Mouse (Mus musculus) limb, embryonic 12.5 days (tissue): ENCODE results near the gene Mfsd6l. TPM values are rescaled to one million over a fixed set of nuclear protein-coding genes. Genes with fewer than 3 reads are reported as not detected.
A peak's percentile ranks its signal among the peaks of the same experiment; 100 is the strongest.

Source experiments
- ATAC-seq: fragments of 200-750 bp; cut with Nextera tagmentation; 2 replicates; pipeline ENCODE4 v1.8.0; 2017; ENCODE audit warnings: low read depth, moderate TSS enrichment; ENCODE audit not compliant: insufficient number of reproducible peaks, insufficient read depth, low FRiP score, low TSS enrichment
- H3K27ac ChIP-seq: fragments of 300-500 bp; sonication (generic); 2 replicates; pipeline ENCODE4 v1.5.1; 2016; ENCODE audit warnings: mild to moderate bottlenecking, moderate library complexity
- H3K27me3 ChIP-seq: fragments of 300-500 bp; sonication (generic); 2 replicates; pipeline ENCODE4 v1.6.1; 2016; ENCODE audit warnings: mild to moderate bottlenecking, moderate library complexity
- H3K36me3 ChIP-seq: fragments of 300-500 bp; sonication (generic); 2 replicates; pipeline ENCODE4 v1.6.1; 2016; ENCODE audit warnings: mild to moderate bottlenecking, moderate library complexity
- H3K4me1 ChIP-seq: fragments of 300-500 bp; sonication (generic); replicated peaks from 2 replicates; pipeline ENCODE4 v1.6.1; 2016
- H3K4me2 ChIP-seq: fragments of 300-500 bp; sonication (generic); 2 replicates; pipeline ENCODE4 v1.6.1; 2016; ENCODE audit warnings: mild to moderate bottlenecking, moderate library complexity
- H3K4me3 ChIP-seq: fragments of 300-500 bp; sonication (generic); replicated peaks from 2 replicates; pipeline ENCODE4 v1.5.1; 2016; ENCODE audit warnings: mild to moderate bottlenecking
- H3K9ac ChIP-seq: fragments of 300-500 bp; sonication (generic); replicated peaks from 2 replicates; pipeline ENCODE4 v1.6.1; 2016; ENCODE audit warnings: mild to moderate bottlenecking, moderate library complexity
- H3K9me3 ChIP-seq: fragments of 300-500 bp; sonication (generic); 2 replicates; pipeline ENCODE4 v1.6.1; 2016; ENCODE audit warnings: mild to moderate bottlenecking, moderate library complexity
- WGBS: fragments of 180-500 bp; shearing (Covaris S2); methylation state at CpG from one replicate; pipeline ENCODE4 v1.1.7; 2016; 5-methylcytosine and 5-hydroxymethylcytosine counted together
- polyA plus RNA-seq: library from polyadenylated mRNA; unstranded; fragments of >200 nt; fragmentation: Nextera tagmentation; extraction: Ambion mirVana; gene quantifications from 2 replicates; pipeline ENCODE4 v1.2.1, GENCODE M21; 2016

Gene Mfsd6l
- polyA plus RNA-seq, 1 experiment from 2014 or later: not detected

DNA sequence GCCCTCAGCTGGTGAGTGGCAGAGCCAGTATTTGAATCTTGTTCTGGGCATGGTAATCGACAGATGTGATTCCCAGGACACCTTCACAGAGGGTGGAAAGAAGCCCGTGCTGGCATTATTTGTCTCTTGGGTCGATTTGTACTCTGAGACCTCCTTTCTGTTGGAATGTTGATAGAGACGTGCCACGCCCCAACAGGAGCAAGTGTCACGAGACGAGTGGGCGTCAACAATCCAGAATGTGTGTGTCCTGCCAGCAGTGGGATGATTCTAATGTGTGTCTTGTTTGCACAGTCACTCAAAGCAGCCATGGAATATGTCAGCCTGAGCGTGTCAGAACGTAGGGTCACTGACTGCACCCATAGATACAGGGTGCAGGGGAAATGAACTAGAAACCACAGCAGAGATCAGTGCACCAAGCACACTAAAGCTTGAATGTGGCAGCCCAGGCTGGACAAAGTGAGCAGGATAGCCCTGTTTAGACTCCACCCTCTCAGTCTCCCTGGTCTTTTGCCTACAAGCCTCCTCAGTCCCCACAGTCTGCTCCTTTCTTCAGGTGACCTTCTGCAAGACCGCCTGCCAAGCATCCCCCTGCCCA, 23.9 kb upstream of the Mfsd6l start:
- H3K4me1 ChIP-seq: 0 out of 2 replicates have a peak, but pooled peaks cover 3% of the 10 kb centered on the region
- WGBS: 81% methylated on average over 11 of the region's 11 CpGs
- H3K9me3 ChIP-seq: no peaks in the 10 kb centered on the region
- ATAC-seq: no peak
- H3K9ac ChIP-seq: no peak overlapping the region
- peaks cover 21% of the 10 kb centered on the region for H3K27me3 ChIP-seq
- H3K27ac ChIP-seq: no peak overlapping the region
- no peak overlapping the region for H3K4me2 ChIP-seq
- no peak overlapping the region for H3K4me3 ChIP-seq
- no peaks in the 10 kb centered on the region for H3K36me3 ChIP-seq

- no peaks in the 10 kb centered on the region for H3K9me3 ChIP-seq
- H3K27ac ChIP-seq: no peak overlapping the region
- H3K4me3 ChIP-seq: no peak overlapping the region
- H3K4me2 ChIP-seq: no peak overlapping the region
- H3K9ac ChIP-seq: no peak overlapping the region
- 0 out of 2 replicates have a peak, but pooled peaks cover 3% of the 10 kb centered on the region for H3K4me1 ChIP-seq
- H3K36me3 ChIP-seq: no peaks in the 10 kb centered on the region
- no peak for ATAC-seq
- WGBS: 80% methylated on average over 5 of the region's 5 CpGs
- peaks cover 21% of the 10 kb centered on the region for H3K27me3 ChIP-seq
These were observed 23.2 kb upstream of the Mfsd6l start for GRCm38 (mm10) chr11:68532773-68533172.

DNA sequence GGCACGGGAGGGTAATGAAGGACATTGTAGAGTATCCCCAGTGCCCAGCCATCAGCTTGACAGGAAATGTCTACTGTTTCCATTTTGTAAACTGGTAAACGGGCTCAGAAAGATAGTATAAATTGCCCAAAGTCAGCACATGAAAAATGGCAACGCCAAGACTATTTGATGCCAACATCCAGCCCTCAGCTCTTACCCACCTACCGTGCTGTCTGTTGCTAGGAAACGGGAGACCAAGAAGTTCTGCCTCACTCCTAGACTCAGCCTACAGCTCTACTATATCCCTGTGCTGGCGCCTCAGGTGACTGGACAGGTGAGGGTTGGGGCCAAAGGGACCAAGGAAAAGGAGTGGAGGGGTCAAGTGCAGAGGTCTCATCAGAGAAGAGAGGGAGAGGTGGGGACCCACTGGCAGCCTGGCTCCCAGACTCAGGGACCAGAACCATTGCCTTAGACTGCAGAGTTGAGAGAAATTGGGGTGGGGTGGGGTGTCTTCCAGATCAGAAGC, 22.0 kb upstream of the Mfsd6l start:
- H3K4me3 ChIP-seq: no peak overlapping the region

DNA sequence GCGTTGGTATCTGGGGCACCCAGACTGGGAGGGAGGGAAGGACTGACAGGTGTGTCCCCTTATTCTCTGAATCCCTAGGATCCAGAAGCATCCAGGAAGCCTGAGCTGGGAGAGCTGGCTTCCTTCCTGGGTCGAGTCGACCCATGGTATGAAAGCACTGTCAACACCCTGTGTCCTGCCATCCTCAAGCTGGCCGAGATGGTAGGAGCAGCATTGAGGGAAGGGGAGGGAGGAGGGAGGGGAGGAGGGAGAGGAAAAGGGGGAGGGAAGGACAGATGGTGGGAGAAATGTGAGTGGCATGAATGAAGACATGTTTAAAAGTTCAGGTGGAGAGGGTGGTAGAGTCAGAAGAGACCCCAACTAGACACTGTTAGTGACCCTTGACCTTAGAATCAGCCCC, 20.0 kb upstream of the Mfsd6l start:
- WGBS: 75% methylated on average over 4 of the region's 4 CpGs
- no peak overlapping the region for H3K4me2 ChIP-seq
- no peak for ATAC-seq

More for the DNA sequence above, 22.0 kb upstream of the Mfsd6l start:
- Histone ChIP-seq H3K4me2 (no peak overlapping the region), H3K9me3 (no peaks in the 10 kb centered on the region), H3K4me1 (0 out of 2 replicates have a peak, but pooled peaks cover 3% of the 10 kb centered on the region), H3K9ac (no peak overlapping the region), H3K27me3 (peaks cover 14% of the 10 kb centered on the region), H3K27ac (no peak overlapping the region), H3K36me3 (no peaks in the 10 kb centered on the region)
- WGBS: 88% methylated on average over 6 of the region's 6 CpGs
- ATAC-seq: no peak

DNA sequence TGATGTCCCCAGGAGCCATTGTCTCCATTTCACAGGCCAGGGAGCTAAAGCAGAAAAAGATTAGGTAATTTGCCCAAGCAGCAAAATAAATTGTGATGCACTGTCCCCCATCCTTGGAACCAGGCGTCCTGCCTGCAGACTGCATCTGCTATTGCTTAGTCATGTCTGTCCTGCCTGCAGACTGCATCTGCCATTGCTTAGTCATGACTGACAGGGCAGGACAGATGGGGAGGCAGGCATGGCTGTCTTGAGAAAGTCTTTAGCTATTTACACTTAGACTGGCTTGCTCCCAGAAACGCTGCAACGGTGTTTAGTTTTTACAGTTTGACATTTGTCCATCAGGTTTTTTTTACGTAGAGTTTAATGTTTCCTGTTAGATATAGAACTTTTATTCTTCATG, 19.5 kb upstream of the Mfsd6l start:
- no peaks in the 10 kb centered on the region for H3K9me3 ChIP-seq
- no peak for ATAC-seq
- H3K36me3 ChIP-seq: no peaks in the 10 kb centered on the region
- 43% methylated on average over 4 of the region's 4 CpGs for WGBS
- H3K4me3 ChIP-seq: no peak overlapping the region
- H3K4me1 ChIP-seq: 0 out of 2 replicates have a peak, but pooled peaks cover 1% of the 10 kb centered on the region
- H3K9ac ChIP-seq: no peak overlapping the region
- no peak overlapping the region for H3K4me2 ChIP-seq
- no peak overlapping the region for H3K27ac ChIP-seq
- H3K27me3 ChIP-seq: peaks cover 2% of the 10 kb centered on the region; the same call in 1 of the 2 replicates

More for the DNA sequence above, 20.0 kb upstream of the Mfsd6l start:
- Histone ChIP-seq H3K36me3 (no peaks in the 10 kb centered on the region), H3K4me1 (0 out of 2 replicates have a peak, but pooled peaks cover 3% of the 10 kb centered on the region), H3K4me3 (no peak overlapping the region), H3K27me3 (peaks cover 2% of the 10 kb centered on the region; the same call in 1 of the 2 replicates), H3K9ac (no peak overlapping the region), H3K9me3 (no peaks in the 10 kb centered on the region), H3K27ac (no peak overlapping the region)

DNA sequence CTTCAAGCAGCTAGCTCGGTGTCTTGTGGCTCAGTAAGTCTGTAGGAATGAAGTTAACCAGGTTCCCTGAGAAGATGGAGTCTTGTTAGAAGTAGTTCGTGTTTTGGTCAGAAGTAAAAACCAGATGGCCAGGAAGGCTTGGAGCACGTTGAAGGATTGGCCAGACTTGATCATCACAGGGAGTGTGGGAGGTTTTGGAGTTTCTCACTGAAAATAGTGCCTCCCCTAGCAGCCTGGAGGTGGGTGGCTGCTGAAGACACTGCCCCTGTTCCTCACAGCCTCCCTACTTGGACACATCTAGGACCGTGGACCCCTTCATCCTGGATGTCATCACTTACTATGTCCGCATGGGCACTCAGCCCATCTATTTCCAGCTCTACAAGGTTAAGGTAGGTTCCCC, 16.4 kb upstream of the Mfsd6l start:
- H3K27me3 ChIP-seq: 0 out of 2 replicates have a peak, but pooled peaks cover 6% of the 10 kb centered on the region
- H3K27ac ChIP-seq: no peak overlapping the region
- no peaks in the 10 kb centered on the region for H3K4me1 ChIP-seq
- no peaks in the 10 kb centered on the region for H3K9me3 ChIP-seq
- H3K4me2 ChIP-seq: no peak overlapping the region
- no peak overlapping the region for H3K4me3 ChIP-seq
- H3K9ac ChIP-seq: no peak overlapping the region
- H3K36me3 ChIP-seq: no peaks in the 10 kb centered on the region
- WGBS: 63% methylated on average over 5 of the region's 5 CpGs
- no peak for ATAC-seq

DNA sequence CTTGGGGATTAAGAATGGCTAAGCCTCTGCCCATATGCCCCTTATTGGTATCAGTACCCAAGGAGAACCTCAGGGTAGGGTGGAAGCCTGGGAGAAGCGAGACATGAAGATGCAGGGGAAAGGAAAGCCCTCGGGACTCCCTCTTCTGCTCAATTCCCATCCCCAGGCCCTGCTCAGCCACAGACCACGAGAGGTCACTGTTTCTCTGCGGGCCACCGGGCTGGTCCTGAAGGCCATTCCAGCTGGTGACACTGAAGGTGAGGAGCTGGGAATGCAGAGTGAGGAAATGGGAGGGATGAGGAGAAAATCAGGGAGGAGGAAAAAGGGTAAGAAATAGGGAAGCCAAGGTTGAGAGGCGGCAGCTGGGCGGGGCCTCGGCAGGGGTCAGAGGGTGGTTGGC, 11.4 kb upstream of the Mfsd6l start:
- Histone ChIP-seq H3K27ac (no peak overlapping the region), H3K4me3 (no peak overlapping the region), H3K27me3 (peaks cover 12% of the 10 kb centered on the region), H3K36me3 (no peaks in the 10 kb centered on the region), H3K4me2 (0 out of 2 replicates have a peak overlapping the region, but pooled peaks have one; percentile 4), H3K9me3 (no peaks in the 10 kb centered on the region), H3K4me1 (peaks cover 10% of the 10 kb centered on the region; the same call in 1 of the 2 replicates), H3K9ac (no peak overlapping the region)
- ATAC-seq: no peak
- 4% methylated on average over 8 of the region's 8 CpGs for WGBS

DNA sequence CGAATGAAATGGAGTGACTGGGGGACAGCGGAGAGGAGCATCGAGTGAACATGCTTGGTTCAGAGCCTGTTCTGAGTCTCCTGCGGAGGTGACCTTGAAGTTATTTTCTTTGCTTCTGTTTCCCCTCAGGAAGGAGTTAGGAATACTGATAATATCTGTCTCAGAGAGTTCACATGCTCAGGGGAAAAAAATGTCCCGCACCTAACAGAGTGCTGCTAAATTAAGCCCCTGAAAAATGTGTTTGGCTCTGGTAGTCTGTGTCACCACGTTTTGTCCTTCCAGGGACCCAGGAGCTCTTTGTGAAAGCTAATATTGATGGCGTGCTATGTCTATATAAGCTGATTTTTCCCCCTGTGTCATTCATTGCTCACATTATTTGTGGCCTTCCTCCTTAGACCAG, 10.8 kb upstream of the Mfsd6l start:
- ATAC-seq: no peak
- peaks cover 10% of the 10 kb centered on the region; the same call in 1 of the 2 replicates for H3K4me1 ChIP-seq
- H3K4me3 ChIP-seq: no peak overlapping the region
- no peak overlapping the region for H3K9ac ChIP-seq
- 62% methylated on average over 7 of the region's 7 CpGs for WGBS
- no peak overlapping the region for H3K27ac ChIP-seq
- no peaks in the 10 kb centered on the region for H3K36me3 ChIP-seq
- no peaks in the 10 kb centered on the region for H3K9me3 ChIP-seq
- H3K27me3 ChIP-seq: peaks cover 12% of the 10 kb centered on the region
- no peak overlapping the region for H3K4me2 ChIP-seq

GRCm38 (mm10) chr11:68545682-68546222, 10.2 kb upstream of the Mfsd6l start:
- ATAC-seq: no peak
- Histone ChIP-seq H3K36me3 (no peaks in the 10 kb centered on the region), H3K4me2 (no peak overlapping the region), H3K9me3 (no peaks in the 10 kb centered on the region), H3K4me3 (no peak overlapping the region), H3K27me3 (peaks cover 12% of the 10 kb centered on the region), H3K4me1 (peaks cover 10% of the 10 kb centered on the region; the same call in 1 of the 2 replicates), H3K9ac (no peak overlapping the region), H3K27ac (no peak overlapping the region)
- 68% methylated on average over 8 of the region's 8 CpGs for WGBS

DNA sequence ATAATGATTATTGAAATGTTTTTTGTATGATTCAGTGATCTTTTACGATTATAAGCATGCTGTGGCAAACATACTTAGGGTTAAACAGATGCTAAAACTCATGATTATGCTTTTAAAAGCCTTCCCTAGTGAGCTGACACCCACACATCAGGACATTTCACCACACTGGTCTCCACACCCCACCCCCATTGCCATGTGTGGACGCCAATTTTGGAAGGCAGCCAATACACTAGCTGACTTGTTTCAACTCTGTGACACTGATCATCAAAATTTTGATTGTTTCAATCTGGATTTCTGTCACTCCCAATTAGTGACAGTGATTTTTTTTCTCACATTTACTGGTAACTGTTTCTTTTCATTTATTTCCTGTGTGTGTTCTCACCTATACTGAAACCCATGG, 8.5 kb upstream of the Mfsd6l start:
- H3K9me3 ChIP-seq: no peaks in the 10 kb centered on the region
- H3K27me3 ChIP-seq: peaks cover 12% of the 10 kb centered on the region
- H3K4me1 ChIP-seq: peaks cover 10% of the 10 kb centered on the region; the same call in 1 of the 2 replicates
- no peak overlapping the region for H3K9ac ChIP-seq
- H3K4me2 ChIP-seq: no peak overlapping the region
- 50% methylated on average over 2 of the region's 2 CpGs for WGBS
- no peak overlapping the region for H3K27ac ChIP-seq
- no peak overlapping the region for H3K4me3 ChIP-seq
- ATAC-seq: no peak
- H3K36me3 ChIP-seq: no peaks in the 10 kb centered on the region

DNA sequence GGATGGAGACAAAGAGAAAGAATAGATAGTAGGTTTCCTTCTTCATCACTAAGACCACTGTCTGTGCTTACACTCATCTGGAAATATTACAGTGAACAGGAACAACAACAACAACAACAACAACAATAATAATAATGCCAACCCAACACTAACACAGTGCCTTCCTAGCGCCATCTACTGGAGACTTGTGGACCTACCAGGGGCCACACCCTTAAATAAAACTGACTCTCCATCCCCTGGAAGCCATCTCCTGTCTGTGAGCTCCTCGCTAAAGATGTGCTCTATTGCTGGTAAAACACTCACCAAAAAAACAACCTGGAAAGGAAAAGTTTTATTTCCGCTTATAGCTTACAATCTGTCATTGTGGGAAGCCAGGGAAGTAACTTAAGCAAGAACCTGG, 6.4 kb upstream of the Mfsd6l start:
- H3K27me3 ChIP-seq: peaks cover 8% of the 10 kb centered on the region
- no peaks in the 10 kb centered on the region for H3K9me3 ChIP-seq
- H3K4me1 ChIP-seq: peaks cover 10% of the 10 kb centered on the region; the same call in 1 of the 2 replicates
- no peak for ATAC-seq
- H3K4me2 ChIP-seq: no peak overlapping the region
- H3K9ac ChIP-seq: no peak overlapping the region
- H3K36me3 ChIP-seq: no peaks in the 10 kb centered on the region
- H3K4me3 ChIP-seq: no peak overlapping the region
- H3K27ac ChIP-seq: no peak overlapping the region
- WGBS: 50% methylated on average over 3 of the region's 3 CpGs
